Mouse (Mus musculus) liver, postnatal 0 days (tissue): ENCODE data around the gene Vps45.

Source experiments
- CTCF ChIP-seq: sonication (generic); IDR thresholded peaks from 2 replicates; pipeline ENCODE4 v1.5.1; 2016; ENCODE audit warnings: antibody characterized with exemption, low read depth
- EP300 ChIP-seq: IDR thresholded peaks from 2 replicates; pipeline ENCODE4 v1.6.1; 2016; ENCODE audit warnings: antibody characterized with exemption, low read depth, mild to moderate bottlenecking

- TF ChIP-seq EP300 (no peak), CTCF (no peak)
These were observed 47.0 kb upstream of the Vps45 start for GRCm38 (mm10) chr3:96105232-96105747.
